Mouse (Mus musculus): ENCODE measurements around the gene Glipr1l2. TPM values are rescaled to one million over a fixed set of nuclear protein-coding genes. Genes with fewer than 3 reads are reported as not detected.

The Glipr1l2 gene
- polyA plus RNA-seq, 1 experiment: not detected

- H3K4me3 ChIP-seq (replicated peaks; ENCODE audit: extremely low read depth, low read depth, low read length): no peak overlapping the region
- TF ChIP-seq CTCF (IDR thresholded peaks at IDR 0.05; ENCODE audit: insufficient read depth, low read length) (no peak), POLR2A (IDR thresholded peaks at IDR 0.05; ENCODE audit: borderline replicate concordance, extremely low read depth, low read depth, low read length) (no peak)
- no peaks in the 10 kb centered on the region for H3K4me1 ChIP-seq (ENCODE audit: control insufficient read depth, insufficient read depth, low read length)
- 89% methylated on average over 3 of the region's 3 CpGs for WGBS
- no peak for DNase-seq
Measured at GRCm38 (mm10) chr10:112132194-112132593, 49.0 kb downstream of the Glipr1l2 start.

- Histone ChIP-seq H3K4me3 (replicated peaks; ENCODE audit: extremely low read depth, low read depth, low read length) (no peak overlapping the region), H3K4me1 (ENCODE audit: control insufficient read depth, insufficient read depth, low read length) (no peaks in the 10 kb centered on the region)
- no peak for DNase-seq
- TF ChIP-seq CTCF (IDR thresholded peaks at IDR 0.05; ENCODE audit: insufficient read depth, low read length) (no peak), POLR2A (IDR thresholded peaks at IDR 0.05; ENCODE audit: borderline replicate concordance, extremely low read depth, low read depth, low read length) (no peak)
- 19% methylated on average over 9 of the region's 9 CpGs for WGBS
Measured at GRCm38 (mm10) chr10:112138050-112138870, 55.1 kb downstream of the Glipr1l2 start.

- WGBS: 42% methylated on average over 6 of the region's 6 CpGs
- Histone ChIP-seq H3K4me1 (ENCODE audit: control insufficient read depth, insufficient read depth, low read length) (no peaks in the 10 kb centered on the region), H3K4me3 (replicated peaks; ENCODE audit: extremely low read depth, low read depth, low read length) (no peak overlapping the region)
- TF ChIP-seq POLR2A (IDR thresholded peaks at IDR 0.05; ENCODE audit: borderline replicate concordance, extremely low read depth, low read depth, low read length) (no peak), CTCF (IDR thresholded peaks at IDR 0.05; ENCODE audit: insufficient read depth, low read length) (no peak)
- DNase-seq: no peak
Measured at GRCm38 (mm10) chr10:112138871-112139430, 55.8 kb downstream of the Glipr1l2 start.

- no peak for DNase-seq
Measured at GRCm38 (mm10) chr10:112139834-112140233, 56.7 kb downstream of the Glipr1l2 start.

More at GRCm38 (mm10) chr10:112139834-112140233, 56.7 kb downstream of the Glipr1l2 start:
- no peak overlapping the region for H3K4me3 ChIP-seq (replicated peaks; ENCODE audit: extremely low read depth, low read depth, low read length)
- TF ChIP-seq POLR2A (IDR thresholded peaks at IDR 0.05; ENCODE audit: borderline replicate concordance, extremely low read depth, low read depth, low read length): no peak
- TF ChIP-seq CTCF (IDR thresholded peaks at IDR 0.05; ENCODE audit: insufficient read depth, low read length): no peak
- H3K4me1 ChIP-seq (ENCODE audit: control insufficient read depth, insufficient read depth, low read length): no peaks in the 10 kb centered on the region
- WGBS: 49% methylated on average over 2 of the region's 2 CpGs

Other genes starting within 250 kb of the Glipr1l2 start
- gene Krr1, start 110.7 kb upstream of the Glipr1l2 start, polyA plus RNA-seq (2012; rRNA removed): 4.9 and 6.3 TPM in 2 replicates
- 10.6 and 16.1 TPM in 2 replicates for gene Glipr1, start 80.7 kb upstream of the Glipr1l2 start, polyA plus RNA-seq (2012; rRNA removed)
- not detected in 2 replicates for gene Glipr1l1, start 23.2 kb upstream of the Glipr1l2 start, polyA plus RNA-seq (2012; rRNA removed)
- gene Glipr1l3, start 77.0 kb downstream of the Glipr1l2 start, polyA plus RNA-seq (2012; rRNA removed): not detected in 2 replicates
- 0.10 and 0.37 TPM in 2 replicates for gene Caps2, start 80.3 kb downstream of the Glipr1l2 start, polyA plus RNA-seq (2012; rRNA removed)
- 0.14 and 0.31 TPM in 2 replicates for gene Kcnc2, start 187.8 kb downstream of the Glipr1l2 start, polyA plus RNA-seq (2012; rRNA removed)